Mouse (Mus musculus): ENCODE data around the gene Nol7. TPM values are rescaled to one million over a fixed set of nuclear protein-coding genes. Genes with fewer than 3 reads are reported as not detected.

Gene Nol7
- polyA plus RNA-seq, 1 experiment = 66.0 TPM

- no peak for TF ChIP-seq CTCF (IDR thresholded peaks at IDR 0.05; ENCODE audit: extremely low read depth, insufficient read length, insufficient replicate concordance, low read depth, low read length)
- TF ChIP-seq POLR2A (IDR thresholded peaks at IDR 0.05; ENCODE audit: low read depth, low read length) = no peak
- H3K4me3 ChIP-seq (ENCODE audit: low read depth, low read length) = no peak overlapping the region
- no peak overlapping the region for H3K27ac ChIP-seq (ENCODE audit: insufficient read depth, low read depth, low read length)
- H3K36me3 ChIP-seq (ENCODE audit: control insufficient read depth, insufficient read depth, low read length) = no peaks in the 10 kb centered on the region
- H3K27me3 ChIP-seq (ENCODE audit: control insufficient read depth, insufficient read depth, low read length) = no peaks in the 10 kb centered on the region
- peaks cover 3% of the 10 kb centered on the region; the same call in 1 of the 2 replicates for H3K4me1 ChIP-seq (ENCODE audit: control insufficient read depth, insufficient read depth, insufficient read length, low read length)
- WGBS = 59% methylated on average over 6 of the region's 6 CpGs
These were observed 37.7 kb upstream of the Nol7 start for GRCm38 (mm10) chr13:43360534-43360933.

- Histone ChIP-seq H3K27ac (ENCODE audit: insufficient read depth, low read depth, low read length) (no peak overlapping the region), H3K36me3 (ENCODE audit: control insufficient read depth, insufficient read depth, low read length) (no peaks in the 10 kb centered on the region), H3K27me3 (ENCODE audit: control insufficient read depth, insufficient read depth, low read length) (no peaks in the 10 kb centered on the region), H3K4me1 (ENCODE audit: control insufficient read depth, insufficient read depth, insufficient read length, low read length) (peaks cover 6% of the 10 kb centered on the region), H3K4me3 (ENCODE audit: low read depth, low read length) (no peak overlapping the region)
- 69% methylated on average over 9 of the region's 9 CpGs for WGBS
- TF ChIP-seq POLR2A (IDR thresholded peaks at IDR 0.05; ENCODE audit: low read depth, low read length) = no peak
- TF ChIP-seq CTCF (IDR thresholded peaks at IDR 0.05; ENCODE audit: extremely low read depth, insufficient read length, insufficient replicate concordance, low read depth, low read length) = no peak
These were observed 35.8 kb upstream of the Nol7 start for GRCm38 (mm10) chr13:43362353-43362752.

DNA sequence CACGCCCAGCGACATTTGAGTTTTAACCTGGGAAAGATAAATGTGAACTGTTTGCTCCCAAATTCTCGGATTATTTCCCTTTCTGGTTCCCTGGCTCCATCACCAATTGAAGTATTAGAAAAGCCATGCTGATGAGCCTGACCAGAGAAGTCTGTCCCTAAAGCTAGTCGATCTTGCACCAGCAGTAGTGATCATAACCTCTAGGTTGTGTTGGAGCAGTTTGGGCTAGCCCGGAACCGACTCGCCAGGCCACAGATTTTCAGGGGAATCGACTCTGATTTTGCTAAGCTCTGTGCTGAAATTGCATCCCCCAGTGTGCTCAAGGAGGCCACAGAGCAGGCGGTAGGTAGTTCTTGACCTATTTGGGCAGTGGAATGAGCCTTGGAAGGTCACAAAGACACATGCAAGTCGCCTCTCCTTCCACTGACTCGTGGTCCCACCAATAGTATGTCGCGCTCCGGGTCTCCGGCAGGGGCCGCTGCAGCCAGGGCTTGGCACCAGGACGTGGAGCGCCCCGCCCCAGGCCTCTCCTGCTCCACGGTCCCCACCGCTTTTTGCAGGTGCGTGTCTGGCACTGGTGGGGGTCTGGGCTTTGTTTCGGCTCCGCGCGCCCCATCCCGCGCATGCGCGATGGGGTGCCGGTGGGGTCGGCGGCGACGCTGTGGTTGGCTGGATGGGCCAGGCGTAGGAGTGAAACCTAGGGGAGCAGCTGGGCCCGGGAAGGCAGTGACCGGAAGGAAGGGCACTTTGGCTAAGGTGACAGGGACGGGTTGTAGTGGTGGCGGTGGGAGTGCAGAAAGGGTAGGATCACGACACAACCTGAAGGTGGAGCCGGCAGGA is 33.0 kb upstream of the Nol7 start, which contains the start of gene Sirt5:
Gene Sirt5, plus strand, starts transcription at position 512 of the 840 bp plus-strand sequence.
- 13% methylated on average over 42 of the region's 42 CpGs for WGBS
- TF ChIP-seq CTCF (IDR thresholded peaks at IDR 0.05; ENCODE audit: extremely low read depth, insufficient read length, insufficient replicate concordance, low read depth, low read length) (peak; percentile 75), POLR2A (IDR thresholded peaks at IDR 0.05; ENCODE audit: low read depth, low read length) (no peak)

DNA sequence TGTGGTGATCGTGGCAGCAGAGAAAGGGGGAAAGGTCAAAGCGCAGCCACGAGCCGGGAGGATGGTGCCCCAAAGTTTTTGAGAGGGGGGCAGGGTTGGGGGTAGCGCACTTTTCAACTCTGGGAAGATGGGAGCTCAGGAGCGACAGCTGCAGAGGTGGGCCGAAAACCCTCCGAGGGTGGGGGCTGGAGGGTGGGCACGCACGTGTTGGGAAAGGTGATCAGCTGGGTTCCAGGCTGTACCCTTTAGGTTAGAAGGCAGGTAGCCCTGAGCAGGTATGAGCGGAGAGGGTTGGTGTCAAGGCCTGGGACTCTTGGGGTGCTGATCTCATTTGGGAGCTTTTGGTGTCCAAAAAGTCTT is 32.4 kb upstream of the Nol7 start:
- Histone ChIP-seq H3K4me3 (ENCODE audit: low read depth, low read length) (peak overlapping the region; percentile 88), H3K27me3 (ENCODE audit: control insufficient read depth, insufficient read depth, low read length) (no peaks in the 10 kb centered on the region), H3K36me3 (ENCODE audit: control insufficient read depth, insufficient read depth, low read length) (peaks cover 2% of the 10 kb centered on the region; the same call in 1 of the 2 replicates), H3K4me1 (ENCODE audit: control insufficient read depth, insufficient read depth, insufficient read length, low read length) (peaks cover 6% of the 10 kb centered on the region), H3K27ac (ENCODE audit: insufficient read depth, low read depth, low read length) (no peak overlapping the region)
- TF ChIP-seq CTCF (IDR thresholded peaks at IDR 0.05; ENCODE audit: extremely low read depth, insufficient read length, insufficient replicate concordance, low read depth, low read length) = no peak
- no peak for TF ChIP-seq POLR2A (IDR thresholded peaks at IDR 0.05; ENCODE audit: low read depth, low read length)
- 6% methylated on average over 11 of the region's 11 CpGs for WGBS

More for the DNA sequence above, 33.0 kb upstream of the Nol7 start, which contains the start of gene Sirt5:
- H3K4me1 ChIP-seq (ENCODE audit: control insufficient read depth, insufficient read depth, insufficient read length, low read length) = peaks cover 6% of the 10 kb centered on the region
- H3K27me3 ChIP-seq (ENCODE audit: control insufficient read depth, insufficient read depth, low read length) = no peaks in the 10 kb centered on the region
- H3K36me3 ChIP-seq (ENCODE audit: control insufficient read depth, insufficient read depth, low read length) = no peaks in the 10 kb centered on the region
- peak within 1 kb of the TSS; percentile 88 for H3K4me3 ChIP-seq (ENCODE audit: low read depth, low read length)
- no peak within 1 kb of the TSS for H3K27ac ChIP-seq (ENCODE audit: insufficient read depth, low read depth, low read length)

DNA sequence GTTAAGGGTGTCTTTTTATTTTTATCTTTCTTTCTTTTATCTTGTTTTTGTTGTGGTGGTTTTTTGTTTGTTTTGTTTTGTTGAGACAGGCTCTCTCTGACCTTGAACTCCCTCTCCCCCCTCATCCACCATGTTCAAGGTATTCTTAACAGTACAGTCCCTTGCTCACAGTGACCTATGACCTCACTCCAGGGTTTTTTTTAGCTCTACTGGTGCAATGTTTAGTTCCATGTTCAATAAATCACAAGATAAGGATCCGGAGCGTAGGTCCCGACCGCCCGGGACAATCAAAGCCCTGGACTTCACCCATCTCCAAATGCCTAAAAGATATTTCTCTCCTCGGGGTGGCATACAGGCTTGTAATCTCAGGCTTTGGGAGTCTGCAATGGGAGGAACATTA is 28.1 kb upstream of the Nol7 start:
- H3K4me1 ChIP-seq (ENCODE audit: control insufficient read depth, insufficient read depth, insufficient read length, low read length) = peaks cover 5% of the 10 kb centered on the region
- H3K4me3 ChIP-seq (ENCODE audit: low read depth, low read length) = no peak overlapping the region
- TF ChIP-seq POLR2A (IDR thresholded peaks at IDR 0.05; ENCODE audit: low read depth, low read length) (no peak), CTCF (IDR thresholded peaks at IDR 0.05; ENCODE audit: extremely low read depth, insufficient read length, insufficient replicate concordance, low read depth, low read length) (no peak)
- H3K27ac ChIP-seq (ENCODE audit: insufficient read depth, low read depth, low read length) = no peak overlapping the region
- WGBS = 51% methylated on average over 6 of the region's 6 CpGs
- no peaks in the 10 kb centered on the region for H3K27me3 ChIP-seq (ENCODE audit: control insufficient read depth, insufficient read depth, low read length)
- H3K36me3 ChIP-seq (ENCODE audit: control insufficient read depth, insufficient read depth, low read length) = peaks cover 13% of the 10 kb centered on the region

- WGBS = 89% methylated on average over 1 of the region's 1 CpGs
These were observed 25.3 kb upstream of the Nol7 start for GRCm38 (mm10) chr13:43372892-43373291.

GRCm38 (mm10) chr13:43374205-43374604 is 24.0 kb upstream of the Nol7 start:
- Histone ChIP-seq H3K4me3 (ENCODE audit: low read depth, low read length) (no peak overlapping the region), H3K36me3 (ENCODE audit: control insufficient read depth, insufficient read depth, low read length) (peaks cover 19% of the 10 kb centered on the region), H3K27ac (ENCODE audit: insufficient read depth, low read depth, low read length) (no peak overlapping the region), H3K27me3 (ENCODE audit: control insufficient read depth, insufficient read depth, low read length) (no peaks in the 10 kb centered on the region), H3K4me1 (ENCODE audit: control insufficient read depth, insufficient read depth, insufficient read length, low read length) (no peaks in the 10 kb centered on the region)
- 89% methylated on average over 10 of the region's 10 CpGs for WGBS
- no peak for TF ChIP-seq CTCF (IDR thresholded peaks at IDR 0.05; ENCODE audit: extremely low read depth, insufficient read length, insufficient replicate concordance, low read depth, low read length)
- no peak for TF ChIP-seq POLR2A (IDR thresholded peaks at IDR 0.05; ENCODE audit: low read depth, low read length)

More at GRCm38 (mm10) chr13:43372892-43373291, 25.3 kb upstream of the Nol7 start:
- H3K27ac ChIP-seq (ENCODE audit: insufficient read depth, low read depth, low read length) = no peak overlapping the region
- H3K36me3 ChIP-seq (ENCODE audit: control insufficient read depth, insufficient read depth, low read length) = peaks cover 19% of the 10 kb centered on the region
- H3K27me3 ChIP-seq (ENCODE audit: control insufficient read depth, insufficient read depth, low read length) = no peaks in the 10 kb centered on the region
- no peak for TF ChIP-seq POLR2A (IDR thresholded peaks at IDR 0.05; ENCODE audit: low read depth, low read length)
- no peak for TF ChIP-seq CTCF (IDR thresholded peaks at IDR 0.05; ENCODE audit: extremely low read depth, insufficient read length, insufficient replicate concordance, low read depth, low read length)
- H3K4me1 ChIP-seq (ENCODE audit: control insufficient read depth, insufficient read depth, insufficient read length, low read length) = no peaks in the 10 kb centered on the region
- no peak overlapping the region for H3K4me3 ChIP-seq (ENCODE audit: low read depth, low read length)
